27 mouse cellular contexts compared by ENCODE assay signal in genomic region chr10:119756271-119756670, GRCm38 (mm10).
A peak's percentile ranks its signal among the peaks of the same experiment; 100 is the strongest.
DNase-seq lines count a peak whose midpoint lies in the region; ATAC-seq lines count a peak whose summit lies in the region.
"Had no signal": no experiment of that assay in that cellular context is flagged by ENCODE, and none has a peak within 500 bp of the region (broad histone marks: within the 10 kb centered on the region; RNA-seq: fewer than 3 reads in every experiment).

No protein-coding gene starts in this region.

- DNase-seq in adrenal gland, adult (ENCODE audit: inconsistent age in 2 of 2, low spot score in 1 of 2), result peak; percentile 13 to 61
- no peak for DNase-seq in adrenal gland, postnatal 4 days (ENCODE audit: low spot score in 2 of 2)
- DNase-seq in MN1 (ENCODE audit: low spot score), result peak; percentile 93
- peak; percentile 62 for DNase-seq in adrenal gland, postnatal 14 days
- no peak for DNase-seq in urinary bladder, postnatal 4 days (ENCODE audit: low spot score in 2 of 2)
- DNase-seq in midbrain, embryonic 11.5 days (ENCODE audit: low spot score, missing footprints), result no peak
- DNase-seq: cerebellum, adult 11 months; cerebellum, adult 2 months; cerebellum, adult 9-11 months; gastrocnemius, postnatal 10 days; gastrocnemius, postnatal 36 days; heart, adult 2 months; heart, postnatal 14 days; heart, postnatal 4 days; kidney, adult 18-20 months had no signal

- no peaks in the 10 kb centered on the region for H3K4me1 ChIP-seq in midbrain, embryonic 11.5 days (ENCODE audit: control insufficient read depth, insufficient read depth, low read length)

- ATAC-seq in midbrain, embryonic 11.5 days (ENCODE audit: low FRiP score), result no peak
- ATAC-seq: activated CD4-positive, CD25-positive, alpha-beta regulatory T cell, adult 4 months; forebrain, embryonic 13.5 days; forebrain, embryonic 16.5 days; hindbrain, postnatal 0 days; inflammation-experienced regulatory T-cells, adult 6 months; intestine, embryonic 16.5 days had no signal

- WGBS in midbrain, embryonic 11.5 days, result 90% methylated on average over 7 of the region's 7 CpGs

- H3K27me3 ChIP-seq in midbrain, embryonic 11.5 days (ENCODE audit: control insufficient read depth, insufficient read depth, low read length), result no peaks in the 10 kb centered on the region
- H3K27me3 ChIP-seq: CH12.LX; forebrain, embryonic 13.5 days; heart, embryonic 13.5 days had no signal

- no peak overlapping the region for H3K4me3 ChIP-seq in midbrain, embryonic 11.5 days (ENCODE audit: low read depth, low read length)
- H3K4me3 ChIP-seq: forebrain, embryonic 10.5 days; forebrain, embryonic 13.5 days; heart, adult 2 months; heart, embryonic 10.5 days; heart, embryonic 13.5 days had no signal

- H3K9me3 ChIP-seq in midbrain, embryonic 11.5 days (ENCODE audit: control insufficient read depth, low read length), result no peaks in the 10 kb centered on the region
- H3K9me3 ChIP-seq: forebrain, embryonic 10.5 days; forebrain, embryonic 13.5 days; heart, embryonic 10.5 days; heart, embryonic 13.5 days had no signal

- no peak overlapping the region for H3K4me2 ChIP-seq in midbrain, embryonic 11.5 days
- H3K4me2 ChIP-seq: forebrain, embryonic 13.5 days; heart, embryonic 13.5 days; hindbrain, embryonic 14.5 days had no signal

- no peak overlapping the region for H3K27ac ChIP-seq in midbrain, embryonic 11.5 days (ENCODE audit: low read depth, low read length)
- H3K27ac ChIP-seq: forebrain, embryonic 10.5 days; forebrain, embryonic 13.5 days; heart, adult 2 months; heart, embryonic 10.5 days; heart, embryonic 13.5 days; hindbrain, embryonic 14.5 days; hindbrain, postnatal 0 days had no signal

- H3K36me3 ChIP-seq in midbrain, embryonic 11.5 days (ENCODE audit: control insufficient read depth, insufficient read depth, low read length), result no peaks in the 10 kb centered on the region
- H3K36me3 ChIP-seq: G1E; heart, embryonic 10.5 days; heart, embryonic 13.5 days had no signal

- H3K9ac ChIP-seq in midbrain, embryonic 11.5 days (ENCODE audit: low read length), result no peak overlapping the region
- H3K9ac ChIP-seq: forebrain, embryonic 13.5 days; heart, embryonic 13.5 days; hindbrain, embryonic 14.5 days had no signal

Comparison
In these comparisons a context has a peak if more than half of its experiments do, and no peak if none do; other contexts are left out.
1. DNase-seq: peak in adrenal gland, adult (2 of 2), MN1 (single experiment) and adrenal gland, postnatal 14 days (single experiment); none in adrenal gland, postnatal 4 days (0 of 2), urinary bladder, postnatal 4 days (0 of 2) and midbrain, embryonic 11.5 days (single experiment).